Mouse (Mus musculus) cortical plate, adult 2 months (tissue): Measurements from ENCODE around the gene Gm8369. TPM values are rescaled to one million over a fixed set of nuclear protein-coding genes. Genes with fewer than 3 reads are reported as not detected.
"Not testable (repeated sequence)": the region's sequence is repeated elsewhere in the genome, so short reads cannot be mapped to it uniquely, and the experiment has no call there.

Experiments
- H3K27ac ChIP-seq: fragments of 200-500 bp; 2 replicates; pipeline ENCODE4 v1.5.1; 2012; ENCODE audit warnings: low read length, control low read depth, inconsistent platforms; ENCODE audit not compliant: insufficient read depth
- H3K4me1 ChIP-seq: fragments of 200-500 bp; 2 replicates; pipeline ENCODE4 v1.6.1; 2011; ENCODE audit warnings: low read length; ENCODE audit not compliant: control insufficient read depth, insufficient read depth
- H3K4me3 ChIP-seq: fragments of 200-500 bp; 2 replicates; pipeline ENCODE4 v1.5.1; 2011; ENCODE audit warnings: mild to moderate bottlenecking, low read length, control low read depth; ENCODE audit not compliant: insufficient read depth
- CTCF ChIP-seq: fragments of 200-500 bp; IDR thresholded peaks from 2 replicates; pipeline ENCODE4 v1.5.1; 2011; ENCODE audit warnings: mild to moderate bottlenecking, control low read depth, low read length; ENCODE audit not compliant: insufficient read depth; ENCODE audit errors: extremely low read depth
- POLR2A ChIP-seq: fragments of 200-500 bp; IDR thresholded peaks from 2 replicates; pipeline ENCODE4 v1.6.1; 2011; ENCODE audit warnings: mild to moderate bottlenecking, low read length, control low read depth; ENCODE audit not compliant: insufficient read depth; ENCODE audit errors: extremely low read depth
- polyA plus RNA-seq: library from polyadenylated mRNA; depleted of rRNA; stranded (reverse); fragments of >200 nt; gene quantifications from 2 replicates; pipeline ENCODE4 v1.2.3, GENCODE M21; 2012

The Gm8369 gene
- polyA plus RNA-seq, 1 experiment = 0.31 TPM

GRCm38 (mm10) chr19:11501326-11501725, 15.6 kb downstream of the Gm8369 start:
- TF ChIP-seq CTCF (no peak), POLR2A (no peak)
- no peak overlapping the region for H3K4me3 ChIP-seq
- H3K27ac ChIP-seq = no peak overlapping the region
- H3K4me1 ChIP-seq = no peaks in the 10 kb centered on the region

DNA sequence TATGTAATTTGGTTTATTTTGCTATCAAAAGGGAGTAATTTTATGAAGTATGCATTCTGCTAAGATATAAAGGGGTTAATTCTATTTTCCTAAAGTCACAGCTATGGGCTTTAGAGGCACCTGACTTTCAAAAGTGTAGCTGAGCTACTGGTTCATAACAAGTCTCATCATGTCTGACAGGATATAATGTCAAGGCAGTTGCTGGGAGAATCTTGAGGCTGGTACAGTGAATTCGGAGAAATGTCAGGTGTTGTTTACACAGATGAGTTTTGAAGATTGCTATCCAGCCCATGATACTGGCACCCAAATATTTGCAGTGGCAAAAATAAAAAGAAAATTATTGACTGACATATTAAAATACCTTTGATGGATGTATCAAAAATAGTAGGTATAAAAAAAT, 19.1 kb downstream of the Gm8369 start:
- Histone ChIP-seq H3K27ac (no peak overlapping the region), H3K4me1 (no peaks in the 10 kb centered on the region), H3K4me3 (no peak overlapping the region)
- no peak for TF ChIP-seq POLR2A
- no peak for TF ChIP-seq CTCF

DNA sequence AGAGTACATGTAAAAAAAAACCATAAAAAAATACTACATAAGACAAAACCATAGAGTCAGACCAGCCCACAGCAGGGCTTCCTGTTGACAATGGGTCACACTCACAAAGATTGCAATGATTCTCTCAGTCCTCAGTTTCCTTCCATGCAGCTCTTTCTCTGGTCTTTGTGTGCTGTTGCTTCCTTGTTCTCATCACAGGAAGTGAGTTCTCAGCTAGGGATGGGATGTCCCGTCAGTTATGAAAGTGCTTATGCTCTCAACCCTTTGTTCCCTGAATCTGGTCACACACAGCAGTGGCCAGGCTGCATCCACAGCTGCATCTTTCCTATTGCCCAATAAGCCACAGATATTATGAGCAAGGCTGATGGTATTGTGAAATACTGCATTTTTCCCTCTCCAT, 27.7 kb downstream of the Gm8369 start:
- Histone ChIP-seq H3K4me3 (no peak overlapping the region), H3K4me1 (no peaks in the 10 kb centered on the region), H3K27ac (no peak overlapping the region)
- no peak for TF ChIP-seq CTCF
- TF ChIP-seq POLR2A = no peak

DNA sequence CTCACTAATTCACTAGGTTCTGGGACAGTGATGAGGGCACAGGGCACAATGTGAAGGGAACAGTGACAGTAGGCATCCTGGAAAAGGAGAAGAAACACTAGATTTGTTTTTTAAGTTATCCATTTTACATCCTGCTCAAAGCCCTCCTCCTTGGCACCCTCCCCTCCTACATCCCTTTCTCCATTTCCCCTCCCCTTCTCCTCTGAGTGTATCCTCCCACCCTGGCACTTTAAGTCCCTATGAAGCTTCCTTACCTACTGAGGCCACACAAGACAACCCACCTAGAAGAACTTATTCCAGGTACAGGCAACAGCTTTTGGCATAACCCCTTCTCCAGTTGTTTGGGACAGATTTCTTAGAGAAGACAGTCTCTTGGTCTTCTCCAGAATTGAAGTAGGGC, 30.5 kb downstream of the Gm8369 start, which contains the start of gene Ms4a6b:
Gene Ms4a6b (plus strand): TSS at position 267 of the 400 bp plus-strand sequence.
- Histone ChIP-seq H3K4me3 (no peak within 1 kb of the TSS), H3K4me1 (no peaks in the 10 kb centered on the region), H3K27ac (no peak within 1 kb of the TSS)
- no peak for TF ChIP-seq POLR2A

- H3K4me3 ChIP-seq = no peak overlapping the region
- TF ChIP-seq POLR2A (no peak), CTCF (no peak)
Measured at GRCm38 (mm10) chr19:11516845-11517244, 31.1 kb downstream of the Gm8369 start.

GRCm38 (mm10) chr19:11517373-11517772, 31.6 kb downstream of the Gm8369 start:
- H3K27ac ChIP-seq, H3K4me3 ChIP-seq, H3K4me1 ChIP-seq: not testable (repeated sequence)

More at GRCm38 (mm10) chr19:11516845-11517244, 31.1 kb downstream of the Gm8369 start:
- Histone ChIP-seq H3K4me1 (no peaks in the 10 kb centered on the region), H3K27ac (no peak overlapping the region)

- H3K27ac ChIP-seq, H3K4me1 ChIP-seq, H3K4me3 ChIP-seq: not testable (repeated sequence)
Measured at GRCm38 (mm10) chr19:11518356-11518755, 32.6 kb downstream of the Gm8369 start.

GRCm38 (mm10) chr19:11520146-11520545, 34.4 kb downstream of the Gm8369 start:
- Histone ChIP-seq H3K4me3 (no peak overlapping the region), H3K27ac (no peak overlapping the region), H3K4me1 (no peaks in the 10 kb centered on the region)
- no peak for TF ChIP-seq CTCF
- no peak for TF ChIP-seq POLR2A

- no peak for TF ChIP-seq POLR2A
- no peak for TF ChIP-seq CTCF
- Histone ChIP-seq H3K4me1 (no peaks in the 10 kb centered on the region), H3K4me3 (no peak overlapping the region), H3K27ac (no peak overlapping the region)
Measured at GRCm38 (mm10) chr19:11533421-11533820, 47.7 kb downstream of the Gm8369 start.

DNA sequence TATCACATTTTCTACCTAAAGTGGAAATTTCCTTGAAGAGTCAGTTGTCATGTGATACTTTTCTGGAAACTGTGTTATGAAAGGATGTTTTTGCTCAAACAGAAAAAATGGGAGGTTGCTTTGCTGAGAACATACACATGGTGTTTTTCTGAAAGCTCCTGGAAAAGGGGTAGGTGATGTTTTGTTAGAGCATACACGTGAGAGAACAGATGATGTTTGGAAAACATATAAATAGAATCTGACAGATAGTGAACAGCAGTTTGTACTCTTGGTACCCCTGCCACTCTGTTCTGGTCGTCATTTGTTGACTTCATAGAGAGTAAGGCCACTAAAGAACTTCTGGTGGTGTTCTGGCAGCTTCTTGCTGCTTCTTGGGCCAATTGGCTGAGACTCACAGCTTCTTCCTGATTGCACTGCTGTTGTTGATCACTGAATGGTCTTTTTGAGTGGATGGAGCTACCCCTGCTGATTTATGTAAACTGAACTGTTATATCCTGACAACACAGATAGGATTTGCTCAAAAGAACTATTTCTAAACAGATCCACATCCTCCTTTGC, 48.2 kb downstream of the Gm8369 start:
- H3K4me1 ChIP-seq = no peaks in the 10 kb centered on the region
- no peak overlapping the region for H3K27ac ChIP-seq
- TF ChIP-seq POLR2A (no peak), CTCF (no peak)
- no peak overlapping the region for H3K4me3 ChIP-seq

- H3K4me1 ChIP-seq = no peaks in the 10 kb centered on the region
- no peak within 1 kb of the TSS for H3K27ac ChIP-seq
- no peak within 1 kb of the TSS for H3K4me3 ChIP-seq
- TF ChIP-seq CTCF (no peak), POLR2A (no peak)
Measured at GRCm38 (mm10) chr19:11536593-11536992, 50.9 kb downstream of the Gm8369 start, which contains the start of gene Ms4a4d. Gene Ms4a4d, plus strand, starts transcription at chr19:11536801.
